Mouse (Mus musculus) liver, embryonic 13.5 days (tissue): ENCODE results near the gene Gabrb3. TPM values are rescaled to one million over a fixed set of nuclear protein-coding genes. Genes with fewer than 3 reads are reported as not detected.

Source experiments
- ATAC-seq: fragments of 200-750 bp; cut with Nextera tagmentation; 2 replicates; pipeline ENCODE4 v1.8.0; 2017; ENCODE audit warnings: low read depth, mild to moderate bottlenecking, moderate number of reproducible peaks, moderate library complexity
- DNase-seq: peaks from one replicate; pipeline ENCODE4 v3.0.0; 2022
- H3K27ac ChIP-seq: fragments of 300-500 bp; sonication (generic); 2 replicates; pipeline ENCODE4 v1.5.1; 2015; ENCODE audit warnings: moderate library complexity, mild to moderate bottlenecking, inconsistent platforms
- H3K27me3 ChIP-seq: fragments of 300-500 bp; sonication (generic); 2 replicates; pipeline ENCODE4 v1.6.1; 2015; ENCODE audit warnings: mild to moderate bottlenecking, inconsistent platforms
- H3K36me3 ChIP-seq: fragments of 300-500 bp; sonication (generic); 2 replicates; pipeline ENCODE4 v1.6.1; 2015; ENCODE audit warnings: mild to moderate bottlenecking, inconsistent platforms
- H3K4me1 ChIP-seq: fragments of 300-500 bp; sonication (generic); replicated peaks from 2 replicates; pipeline ENCODE4 v1.6.1; 2015; ENCODE audit warnings: inconsistent platforms
- H3K4me2 ChIP-seq: fragments of 300-500 bp; sonication (generic); 2 replicates; pipeline ENCODE4 v1.6.1; 2015; ENCODE audit warnings: inconsistent platforms, mild to moderate bottlenecking, moderate library complexity
- H3K4me3 ChIP-seq: fragments of 300-500 bp; sonication (generic); replicated peaks from 2 replicates; pipeline ENCODE4 v1.5.1; 2015; ENCODE audit warnings: mild to moderate bottlenecking, inconsistent platforms
- H3K9ac ChIP-seq: fragments of 300-500 bp; sonication (generic); 2 replicates; pipeline ENCODE4 v1.6.1; 2015; ENCODE audit warnings: mild to moderate bottlenecking, inconsistent platforms
- H3K9me3 ChIP-seq: fragments of 300-500 bp; sonication (generic); replicated peaks from 2 replicates; pipeline ENCODE4 v1.6.1; 2016; ENCODE audit warnings: inconsistent platforms
- WGBS: fragments of 180-500 bp; shearing (Covaris S2); methylation state at CpG from one replicate; pipeline ENCODE4 v1.1.7; 2015; ENCODE audit not compliant: insufficient replicate concordance; 5-methylcytosine and 5-hydroxymethylcytosine counted together
- polyA plus RNA-seq: library from polyadenylated mRNA; unstranded; fragments of >200 nt; fragmentation: Nextera tagmentation; extraction: Ambion mirVana; gene quantifications from 2 replicates; pipeline ENCODE4 v1.2.1, GENCODE M21; 2015

Gabrb3 gene
- polyA plus RNA-seq, 1 experiment from 2014 or later: 0.03 TPM

- H3K9me3 ChIP-seq: no peaks in the 10 kb centered on the region
- ATAC-seq (no peak), DNase-seq (no peak)
- no peak overlapping the region for H3K4me3 ChIP-seq
- H3K27ac ChIP-seq: no peak overlapping the region
- no peaks in the 10 kb centered on the region for H3K4me1 ChIP-seq
- no peaks in the 10 kb centered on the region for H3K36me3 ChIP-seq
- no peak overlapping the region for H3K9ac ChIP-seq
- H3K27me3 ChIP-seq: no peaks in the 10 kb centered on the region
- H3K4me2 ChIP-seq: no peak overlapping the region
- 76% methylated on average over 1 of the region's 1 CpGs for whole genome bisulfite sequencing
These were observed 51.8 kb downstream of the Gabrb3 start for GRCm38 (mm10) chr7:57471316-57471715.

DNA sequence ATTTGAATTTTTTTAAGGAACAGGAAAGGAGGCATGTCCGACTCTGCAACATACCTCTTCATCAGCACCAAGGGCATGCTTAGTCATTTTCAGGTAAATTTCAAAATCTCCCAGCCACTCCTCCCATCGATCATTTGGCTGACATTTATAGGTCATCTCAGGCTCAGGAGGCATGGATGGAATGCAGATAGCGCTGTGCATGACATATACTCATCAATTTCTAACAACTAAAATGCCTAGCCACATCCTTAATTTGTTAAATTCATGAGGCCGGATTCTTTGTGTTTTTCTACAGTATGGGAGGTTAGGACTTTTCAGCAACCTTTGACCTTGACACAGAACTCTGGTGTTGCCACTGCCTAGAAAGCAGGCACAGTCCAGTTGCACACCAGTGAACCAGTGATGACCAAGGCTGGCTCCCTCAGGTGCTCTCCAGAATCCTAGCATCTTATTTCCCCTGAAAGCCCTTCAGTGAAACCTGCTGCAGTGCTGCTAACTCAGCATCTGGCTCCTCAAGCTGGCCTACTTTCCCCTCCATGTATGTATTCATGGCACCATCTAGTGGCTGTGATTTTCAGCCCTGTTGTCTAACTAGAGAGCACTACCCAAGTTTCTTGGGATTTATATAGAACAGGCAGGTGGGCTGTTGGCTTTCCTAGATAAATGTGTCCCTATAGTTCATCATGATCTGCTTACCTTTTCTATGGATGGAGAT, 54.5 kb downstream of the Gabrb3 start:
- WGBS: 53% methylated on average over 4 of the region's 4 CpGs
- no peak for DNase-seq
- no peak for ATAC-seq

DNA sequence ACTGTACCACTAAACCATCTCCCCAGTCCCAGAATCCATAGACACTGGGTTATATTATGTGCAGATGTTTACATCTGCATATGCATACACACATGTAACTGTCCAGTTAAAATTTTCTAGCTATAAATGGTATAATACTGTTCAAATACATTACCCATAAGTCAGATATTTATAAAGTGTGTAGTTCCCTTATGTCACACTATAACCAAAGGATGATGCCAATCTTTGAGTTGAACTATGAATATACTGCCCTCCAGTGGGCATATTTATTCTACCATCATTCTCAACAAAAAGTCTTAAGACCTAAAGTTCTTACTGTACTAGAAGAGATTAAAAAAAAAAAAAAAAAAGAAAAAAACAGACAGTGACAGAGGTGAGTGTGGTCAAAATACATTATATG, 63.4 kb downstream of the Gabrb3 start:
- Histone ChIP-seq H3K9me3 (no peaks in the 10 kb centered on the region), H3K4me3 (no peak overlapping the region), H3K9ac (no peak overlapping the region), H3K36me3 (no peaks in the 10 kb centered on the region), H3K27me3 (no peaks in the 10 kb centered on the region), H3K4me2 (no peak overlapping the region), H3K27ac (no peak overlapping the region), H3K4me1 (no peaks in the 10 kb centered on the region)
- ATAC-seq (no peak), DNase-seq (no peak)

More for the DNA sequence above, 54.5 kb downstream of the Gabrb3 start:
- Histone ChIP-seq H3K9ac (no peak overlapping the region), H3K27ac (no peak overlapping the region), H3K27me3 (no peaks in the 10 kb centered on the region), H3K36me3 (no peaks in the 10 kb centered on the region), H3K9me3 (no peaks in the 10 kb centered on the region), H3K4me2 (no peak overlapping the region), H3K4me1 (no peaks in the 10 kb centered on the region), H3K4me3 (no peak overlapping the region)

DNA sequence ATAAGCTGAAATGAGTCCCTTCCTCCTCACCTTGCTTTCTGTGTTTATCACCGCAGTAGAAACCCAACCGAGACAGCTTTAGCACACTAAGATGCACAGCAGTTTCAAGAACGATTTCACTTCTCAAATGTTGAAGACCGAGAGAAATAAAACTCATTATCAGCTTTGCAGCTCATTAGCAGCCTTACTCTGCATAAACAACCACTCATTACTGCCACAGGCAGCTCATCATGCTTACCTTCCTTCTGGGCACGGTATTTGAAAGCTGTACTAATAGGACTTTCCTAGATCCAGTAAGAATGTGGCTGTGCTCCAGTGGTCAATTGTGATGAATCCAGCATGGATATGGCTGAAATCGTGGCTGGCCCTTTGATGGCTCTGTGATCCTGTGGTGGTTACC, 67.4 kb downstream of the Gabrb3 start:
- no peak overlapping the region for H3K9ac ChIP-seq
- H3K27me3 ChIP-seq: no peaks in the 10 kb centered on the region
- ATAC-seq (no peak), DNase-seq (no peak)
- H3K27ac ChIP-seq: no peak overlapping the region
- no peaks in the 10 kb centered on the region for H3K9me3 ChIP-seq
- H3K4me2 ChIP-seq: no peak overlapping the region
- H3K4me3 ChIP-seq: no peak overlapping the region
- H3K4me1 ChIP-seq: no peaks in the 10 kb centered on the region
- WGBS: 53% methylated on average over 6 of the region's 6 CpGs
- no peaks in the 10 kb centered on the region for H3K36me3 ChIP-seq

- ATAC-seq (no peak), DNase-seq (no peak)
- Histone ChIP-seq H3K9ac (no peak overlapping the region), H3K27me3 (no peaks in the 10 kb centered on the region), H3K4me2 (no peak overlapping the region), H3K27ac (no peak overlapping the region), H3K4me3 (no peak overlapping the region), H3K36me3 (no peaks in the 10 kb centered on the region), H3K4me1 (no peaks in the 10 kb centered on the region), H3K9me3 (no peaks in the 10 kb centered on the region)
- WGBS: 64% methylated on average over 4 of the region's 4 CpGs
These were observed 72.3 kb downstream of the Gabrb3 start for GRCm38 (mm10) chr7:57491795-57492194.

- Histone ChIP-seq H3K9ac (no peak overlapping the region), H3K27ac (no peak overlapping the region), H3K27me3 (peaks cover 9% of the 10 kb centered on the region), H3K9me3 (no peaks in the 10 kb centered on the region), H3K4me3 (no peak overlapping the region), H3K4me1 (no peaks in the 10 kb centered on the region), H3K36me3 (no peaks in the 10 kb centered on the region), H3K4me2 (no peak overlapping the region)
- WGBS: 43% methylated on average over 4 of the region's 4 CpGs
- DNase-seq (no peak), ATAC-seq (no peak)
These were observed 83.3 kb downstream of the Gabrb3 start for GRCm38 (mm10) chr7:57502809-57503208.

GRCm38 (mm10) chr7:57508860-57509632, 89.6 kb downstream of the Gabrb3 start:
- Histone ChIP-seq H3K4me3 (peak overlapping the region; percentile 18; the same call in 1 of the 2 replicates), H3K9ac (no peak overlapping the region), H3K4me1 (no peaks in the 10 kb centered on the region), H3K27ac (no peak overlapping the region), H3K9me3 (no peaks in the 10 kb centered on the region), H3K36me3 (no peaks in the 10 kb centered on the region), H3K27me3 (peaks cover 45% of the 10 kb centered on the region), H3K4me2 (peak overlapping the region; percentile 30)
- ATAC-seq (no peak), DNase-seq (no peak)
- 4% methylated on average over 47 of the region's 72 CpGs for WGBS

- Histone ChIP-seq H3K9me3 (no peaks in the 10 kb centered on the region), H3K4me2 (peak within 1 kb of the TSS; percentile 30), H3K4me1 (no peaks in the 10 kb centered on the region), H3K4me3 (peak within 1 kb of the TSS; percentile 18; the same call in 1 of the 2 replicates), H3K27me3 (peaks cover 45% of the 10 kb centered on the region), H3K9ac (no peak within 1 kb of the TSS), H3K36me3 (no peaks in the 10 kb centered on the region), H3K27ac (no peak within 1 kb of the TSS)
- ATAC-seq (no peak), DNase-seq (no peak)
- 3% methylated on average over 59 of the region's 59 CpGs for WGBS
These were observed 90.2 kb downstream of the Gabrb3 start, which contains the start of gene Gabra5 for GRCm38 (mm10) chr7:57509681-57510141. Gene Gabra5 (minus strand): TSS chr7:57510059.

DNA sequence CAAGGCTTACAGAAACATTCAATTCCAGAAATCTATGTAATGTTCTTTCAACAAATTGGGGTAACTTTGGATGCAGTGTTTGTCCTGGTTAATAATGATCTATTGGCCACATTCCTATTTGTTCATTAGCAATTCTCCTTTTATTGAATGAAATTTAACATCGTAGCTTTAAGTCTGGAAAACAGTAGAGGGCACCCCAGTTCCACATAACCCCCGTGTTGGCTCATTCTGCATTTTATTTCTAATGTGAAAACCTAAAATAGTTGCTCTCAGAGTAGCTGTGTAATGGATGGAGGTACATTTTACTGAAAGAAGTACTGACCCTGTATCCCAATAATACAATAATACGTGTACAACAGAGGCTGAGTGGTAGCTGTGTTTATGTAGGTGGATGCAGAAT, 93.5 kb downstream of the Gabrb3 start:
- no peak overlapping the region for H3K4me3 ChIP-seq
- H3K4me1 ChIP-seq: no peaks in the 10 kb centered on the region
- H3K27ac ChIP-seq: no peak overlapping the region
- H3K36me3 ChIP-seq: no peaks in the 10 kb centered on the region
- no peaks in the 10 kb centered on the region for H3K9me3 ChIP-seq
- no peak overlapping the region for H3K9ac ChIP-seq
- WGBS: 24% methylated on average over 3 of the region's 3 CpGs
- H3K4me2 ChIP-seq: no peak overlapping the region
- ATAC-seq (no peak), DNase-seq (no peak)
- peaks cover 35% of the 10 kb centered on the region for H3K27me3 ChIP-seq

GRCm38 (mm10) chr7:57529451-57529850, 110.0 kb downstream of the Gabrb3 start:
- Histone ChIP-seq H3K4me1 (no peaks in the 10 kb centered on the region), H3K36me3 (no peaks in the 10 kb centered on the region), H3K27ac (no peak overlapping the region), H3K4me3 (no peak overlapping the region), H3K9me3 (no peaks in the 10 kb centered on the region), H3K9ac (no peak overlapping the region), H3K4me2 (no peak overlapping the region), H3K27me3 (no peaks in the 10 kb centered on the region)
- no peak for DNase-seq
- 27% methylated on average over 4 of the region's 4 CpGs for WGBS
- no peak for ATAC-seq

GRCm38 (mm10) chr7:57529954-57530353, 110.5 kb downstream of the Gabrb3 start:
- Histone ChIP-seq H3K4me3 (no peak overlapping the region), H3K4me1 (no peaks in the 10 kb centered on the region), H3K36me3 (no peaks in the 10 kb centered on the region), H3K27me3 (no peaks in the 10 kb centered on the region), H3K4me2 (no peak overlapping the region), H3K27ac (no peak overlapping the region), H3K9me3 (no peaks in the 10 kb centered on the region), H3K9ac (no peak overlapping the region)
- ATAC-seq: no peak
- WGBS: 81% methylated on average over 8 of the region's 8 CpGs
- DNase-seq: no peak
